Mouse (Mus musculus) lung, embryonic 14.5 days (tissue): ENCODE data around the gene Rln1. TPM values are rescaled to one million over a fixed set of nuclear protein-coding genes. Genes with fewer than 3 reads are reported as not detected.

Experiments
- ATAC-seq: fragments of 200-750 bp; cut with Nextera tagmentation; 2 replicates; pipeline ENCODE4 v1.8.0; 2017; ENCODE audit warnings: mild to moderate bottlenecking, moderate TSS enrichment, moderate library complexity; ENCODE audit not compliant: insufficient read depth
- DNase-seq: peaks from one replicate; pipeline ENCODE4 v3.0.0-alpha.2; 2015
- H3K27ac ChIP-seq: fragments of 300-500 bp; sonication (generic); 2 replicates; pipeline ENCODE4 v1.5.1; 2014; ENCODE audit warnings: low read depth, mild to moderate bottlenecking, moderate library complexity
- H3K27me3 ChIP-seq: fragments of 300-500 bp; sonication (generic); 2 replicates; pipeline ENCODE4 v1.6.1; 2014; ENCODE audit warnings: low read length, control low read depth; ENCODE audit not compliant: insufficient read depth
- H3K36me3 ChIP-seq: fragments of 300-500 bp; sonication (generic); 2 replicates; pipeline ENCODE4 v1.6.1; 2014; ENCODE audit warnings: control low read depth; ENCODE audit not compliant: insufficient read depth
- H3K4me1 ChIP-seq: fragments of 300-500 bp; sonication (generic); 2 replicates; pipeline ENCODE4 v1.6.1; 2014; ENCODE audit warnings: antibody characterized with exemption, control low read depth; ENCODE audit not compliant: insufficient read depth
- H3K4me2 ChIP-seq: fragments of 300-500 bp; sonication (generic); 2 replicates; pipeline ENCODE4 v1.6.1; 2014; ENCODE audit warnings: mild to moderate bottlenecking
- H3K4me3 ChIP-seq: fragments of 300-500 bp; sonication (generic); 2 replicates; pipeline ENCODE4 v1.5.1; 2014; ENCODE audit warnings: low read depth, low read length
- H3K9ac ChIP-seq: fragments of 300-500 bp; sonication (generic); 2 replicates; pipeline ENCODE4 v1.6.1; 2014
- H3K9me3 ChIP-seq: fragments of 300-500 bp; sonication (generic); 2 replicates; pipeline ENCODE4 v1.6.1; 2016; ENCODE audit warnings: low read depth, low read length, control low read depth
- CTCF ChIP-seq: IDR thresholded peaks from 2 replicates; pipeline ENCODE4 v1.5.1; 2016; ENCODE audit warnings: antibody characterized with exemption, low read depth
- WGBS: fragments of 180-500 bp; shearing (Covaris S2); extraction: QIAGEN DNeasy Blood & Tissue Kit; methylation state at CpG from one replicate; pipeline ENCODE4 v1.1.7; 2014; 5-methylcytosine and 5-hydroxymethylcytosine counted together
- polyA plus RNA-seq: library from polyadenylated mRNA; unstranded; fragments of >200 nt; fragmentation: Nextera tagmentation; extraction: Ambion mirVana; gene quantifications from 2 replicates; pipeline ENCODE4 v1.2.1, GENCODE M21; 2014

Rln1 gene
- polyA plus RNA-seq, 1 experiment from 2014 or later: not detected

- H3K27me3 ChIP-seq: no peaks in the 10 kb centered on the region
- H3K4me3 ChIP-seq: peak overlapping the region; percentile 52
- peak overlapping the region; percentile 45 for H3K9ac ChIP-seq
- no peak overlapping the region for H3K27ac ChIP-seq
- H3K4me1 ChIP-seq: 0 out of 2 replicates have a peak, but pooled peaks cover 3% of the 10 kb centered on the region
- no peaks in the 10 kb centered on the region for H3K36me3 ChIP-seq
- ATAC-seq (no peak), DNase-seq (no peak)
- WGBS: 49% methylated on average over 20 of the region's 20 CpGs
- TF ChIP-seq CTCF: no peak
- no peaks in the 10 kb centered on the region for H3K9me3 ChIP-seq
- peak overlapping the region; percentile 85 for H3K4me2 ChIP-seq
These were observed 31.9 kb upstream of the Rln1 start for GRCm38 (mm10) chr19:29366226-29366968.

GRCm38 (mm10) chr19:29365105-29365504 is 30.6 kb upstream of the Rln1 start:
- Histone ChIP-seq H3K9me3 (no peaks in the 10 kb centered on the region), H3K27me3 (no peaks in the 10 kb centered on the region), H3K4me2 (no peak overlapping the region), H3K4me1 (0 out of 2 replicates have a peak, but pooled peaks cover 3% of the 10 kb centered on the region), H3K9ac (no peak overlapping the region), H3K36me3 (no peaks in the 10 kb centered on the region), H3K27ac (no peak overlapping the region), H3K4me3 (no peak overlapping the region)
- ATAC-seq (no peak), DNase-seq (no peak)
- no peak for TF ChIP-seq CTCF
- WGBS: 27% methylated on average over 3 of the region's 3 CpGs

GRCm38 (mm10) chr19:29364076-29364475 is 29.6 kb upstream of the Rln1 start:
- TF ChIP-seq CTCF: no peak
- WGBS: 69% methylated on average over 5 of the region's 5 CpGs

GRCm38 (mm10) chr19:29363557-29363956 is 29.1 kb upstream of the Rln1 start:
- Histone ChIP-seq H3K4me1 (0 out of 2 replicates have a peak, but pooled peaks cover 3% of the 10 kb centered on the region), H3K27me3 (no peaks in the 10 kb centered on the region), H3K36me3 (no peaks in the 10 kb centered on the region), H3K9me3 (no peaks in the 10 kb centered on the region), H3K4me2 (no peak overlapping the region), H3K9ac (no peak overlapping the region), H3K27ac (no peak overlapping the region), H3K4me3 (no peak overlapping the region)
- 78% methylated on average over 7 of the region's 7 CpGs for WGBS
- TF ChIP-seq CTCF: no peak
- DNase-seq (no peak), ATAC-seq (no peak)

More at GRCm38 (mm10) chr19:29364076-29364475, 29.6 kb upstream of the Rln1 start:
- no peak overlapping the region for H3K27ac ChIP-seq
- H3K4me3 ChIP-seq: no peak overlapping the region
- no peak overlapping the region for H3K4me2 ChIP-seq
- no peak overlapping the region for H3K9ac ChIP-seq
- DNase-seq (no peak), ATAC-seq (no peak)
- no peaks in the 10 kb centered on the region for H3K27me3 ChIP-seq
- H3K4me1 ChIP-seq: 0 out of 2 replicates have a peak, but pooled peaks cover 3% of the 10 kb centered on the region
- H3K36me3 ChIP-seq: no peaks in the 10 kb centered on the region
- no peaks in the 10 kb centered on the region for H3K9me3 ChIP-seq

- H3K27me3 ChIP-seq: no peaks in the 10 kb centered on the region
- DNase-seq (no peak), ATAC-seq (no peak)
- H3K9me3 ChIP-seq: no peaks in the 10 kb centered on the region
- H3K4me1 ChIP-seq: 0 out of 2 replicates have a peak, but pooled peaks cover 3% of the 10 kb centered on the region
- no peak for TF ChIP-seq CTCF
- H3K4me3 ChIP-seq: peak overlapping the region; percentile 65
- WGBS: 37% methylated on average over 13 of the region's 13 CpGs
- H3K9ac ChIP-seq: peak overlapping the region; percentile 66
- no peak overlapping the region for H3K27ac ChIP-seq
- H3K4me2 ChIP-seq: peak overlapping the region; percentile 93
- H3K36me3 ChIP-seq: no peaks in the 10 kb centered on the region
These were observed 27.9 kb upstream of the Rln1 start for GRCm38 (mm10) chr19:29362173-29362930.

GRCm38 (mm10) chr19:29361468-29362130 is 27.1 kb upstream of the Rln1 start:
- peak overlapping the region; percentile 66 for H3K9ac ChIP-seq
- 3% methylated on average over 33 of the region's 33 CpGs for WGBS
- H3K4me1 ChIP-seq: 0 out of 2 replicates have a peak, but pooled peaks cover 2% of the 10 kb centered on the region
- no peaks in the 10 kb centered on the region for H3K27me3 ChIP-seq
- H3K4me3 ChIP-seq: peak overlapping the region; percentile 65
- H3K36me3 ChIP-seq: no peaks in the 10 kb centered on the region
- no peak overlapping the region for H3K27ac ChIP-seq
- TF ChIP-seq CTCF: no peak
- ATAC-seq: peak; percentile 100
- H3K4me2 ChIP-seq: peak overlapping the region; percentile 93
- DNase-seq: peak; percentile 96
- no peaks in the 10 kb centered on the region for H3K9me3 ChIP-seq

GRCm38 (mm10) chr19:29360251-29360650 is 25.8 kb upstream of the Rln1 start:
- no peaks in the 10 kb centered on the region for H3K4me1 ChIP-seq
- WGBS: 53% methylated on average over 5 of the region's 5 CpGs
- no peak for TF ChIP-seq CTCF
- no peak for DNase-seq
- H3K4me3 ChIP-seq: no peak overlapping the region
- H3K9ac ChIP-seq: no peak overlapping the region
- H3K9me3 ChIP-seq: no peaks in the 10 kb centered on the region
- no peak for ATAC-seq
- no peaks in the 10 kb centered on the region for H3K27me3 ChIP-seq
- H3K36me3 ChIP-seq: no peaks in the 10 kb centered on the region
- no peak overlapping the region for H3K27ac ChIP-seq
- H3K4me2 ChIP-seq: no peak overlapping the region
